Mouse (Mus musculus) megakaryocyte, embryonic 14.5 days (primary cell): ENCODE measurements at regions not wholly inside any gene's neighbourhood (a gene's known extent, or its start where the extent isn't known, plus 50 kb on each side); places are given as distances from the start of the nearest gene placed in this dataset.

ENCODE experiments used
- FLI1 ChIP-seq: IDR thresholded peaks from 2 replicates; pipeline ENCODE4 v1.6.1; 2012; ENCODE audit warnings: low read length, inconsistent platforms, mixed read lengths
- GATA1 ChIP-seq: IDR thresholded peaks from 3 replicates; pipeline ENCODE4 v1.6.1; 2012; ENCODE audit warnings: mixed read lengths, low read length, inconsistent platforms, borderline replicate concordance

DNA sequence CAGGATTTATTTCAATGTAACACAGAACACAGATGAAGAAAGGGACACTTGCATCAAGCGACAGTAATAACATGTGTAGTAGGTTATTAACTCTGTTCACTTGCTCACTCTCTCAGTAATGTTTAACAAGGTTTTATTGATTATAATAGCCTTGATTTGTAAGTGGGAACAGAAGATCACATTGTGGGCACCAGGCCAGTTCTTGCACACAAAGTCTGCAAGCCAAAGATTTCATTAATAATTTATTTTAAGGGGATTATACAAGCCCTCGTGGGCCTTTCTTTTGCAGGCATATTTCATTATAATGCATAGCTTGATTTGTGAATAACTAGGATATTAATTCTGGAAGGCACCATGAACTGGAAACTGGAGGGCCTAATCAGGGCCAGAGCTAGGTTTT is 83.0 kb downstream of the Aldh8a1 start:
- TF ChIP-seq GATA1 = no peak
- no peak for TF ChIP-seq FLI1
